Mouse (Mus musculus): ENCODE data around the gene Shoc2. TPM values are rescaled to one million over a fixed set of nuclear protein-coding genes. Genes with fewer than 3 reads are reported as not detected.

Shoc2 gene
- polyA plus RNA-seq, 1 experiment from 2014 or later, result 63.9 TPM

DNA sequence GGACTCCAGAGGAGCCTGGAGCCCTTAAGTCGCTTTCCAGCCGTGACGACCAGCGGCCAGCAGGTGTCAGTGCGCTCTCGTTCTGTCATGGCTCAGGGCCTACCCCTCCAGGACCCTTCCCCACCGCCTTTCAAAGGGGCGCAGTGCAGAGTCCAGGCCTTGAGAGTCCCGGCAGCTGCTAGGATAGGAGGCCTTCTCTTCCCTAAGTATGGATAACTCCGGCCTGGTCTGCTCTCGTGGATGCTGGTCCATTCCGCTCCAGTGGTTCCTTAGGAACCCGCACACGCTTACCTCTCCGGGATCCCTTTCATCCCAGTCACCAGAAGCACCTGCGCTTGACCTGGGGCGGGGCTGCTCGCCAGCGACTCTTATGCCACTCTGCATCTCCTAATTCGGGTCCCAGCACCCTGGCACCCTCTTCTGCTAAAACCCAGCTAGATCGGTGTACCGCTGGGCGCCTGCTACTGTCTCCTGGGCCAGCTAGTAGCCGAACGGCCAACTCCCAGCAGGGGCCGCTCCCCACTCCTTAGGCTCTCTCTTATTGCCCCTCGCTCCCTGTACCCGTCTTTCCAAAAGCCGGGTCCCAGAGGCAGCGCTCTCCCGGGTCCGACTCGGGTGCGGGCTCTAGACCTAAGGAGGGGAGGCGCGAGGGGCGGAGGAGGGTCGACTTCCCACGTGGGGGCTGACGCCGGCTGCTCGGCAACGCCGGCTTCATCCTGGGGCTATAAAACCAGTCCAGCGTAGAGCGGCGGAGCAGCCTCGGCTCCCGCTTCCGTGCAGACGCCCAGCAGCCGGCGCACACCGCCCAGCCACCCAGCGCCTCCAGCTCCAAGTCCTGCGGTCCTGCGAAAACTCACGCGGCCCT, 100.6 kb downstream of the Shoc2 start:
- Histone ChIP-seq H3K4me3 (replicated peaks) (peak overlapping the region; percentile 59), H3K27me3 (peaks cover 45% of the 10 kb centered on the region), H3K27ac (peak overlapping the region; percentile 52), H3K4me1 (replicated peaks) (peaks cover 31% of the 10 kb centered on the region), H3K9me3 (no peaks in the 10 kb centered on the region), H3K9ac (replicated peaks) (peak overlapping the region; percentile 72), H3K4me2 (replicated peaks) (peak overlapping the region; percentile 99), H3K36me3 (no peaks in the 10 kb centered on the region)
- ATAC-seq, result peak; percentile 91
- under 1% methylated on average over 58 of the region's 59 CpGs for WGBS

- no peaks in the 10 kb centered on the region for H3K9me3 ChIP-seq
- peaks cover 50% of the 10 kb centered on the region for H3K27me3 ChIP-seq
- no peaks in the 10 kb centered on the region for H3K36me3 ChIP-seq
- peak overlapping the region; percentile 59 for H3K4me3 ChIP-seq (replicated peaks)
- peak overlapping the region; percentile 99 for H3K4me2 ChIP-seq (replicated peaks)
- ATAC-seq, result peak; percentile 54
- peak overlapping the region; percentile 52; the same call in 1 of the 2 replicates for H3K27ac ChIP-seq
- H3K4me1 ChIP-seq (replicated peaks), result peaks cover 31% of the 10 kb centered on the region
- H3K9ac ChIP-seq (replicated peaks), result peak overlapping the region; percentile 72
- under 1% methylated on average over 29 of the region's 29 CpGs for WGBS
These were observed 101.3 kb downstream of the Shoc2 start for GRCm38 (mm10) chr19:54045412-54045811.

- peak overlapping the region; percentile 99 for H3K4me2 ChIP-seq (replicated peaks)
- H3K9ac ChIP-seq (replicated peaks), result peak overlapping the region; percentile 72
- H3K27me3 ChIP-seq, result peaks cover 56% of the 10 kb centered on the region
- H3K27ac ChIP-seq, result no peak overlapping the region
- peaks cover 31% of the 10 kb centered on the region for H3K4me1 ChIP-seq (replicated peaks)
- no peaks in the 10 kb centered on the region for H3K9me3 ChIP-seq
- ATAC-seq, result no peak
- no peaks in the 10 kb centered on the region for H3K36me3 ChIP-seq
- 2% methylated on average over 55 of the region's 55 CpGs for WGBS
- H3K4me3 ChIP-seq (replicated peaks), result peak overlapping the region; percentile 59
These were observed 102.0 kb downstream of the Shoc2 start for GRCm38 (mm10) chr19:54045931-54046683.

DNA sequence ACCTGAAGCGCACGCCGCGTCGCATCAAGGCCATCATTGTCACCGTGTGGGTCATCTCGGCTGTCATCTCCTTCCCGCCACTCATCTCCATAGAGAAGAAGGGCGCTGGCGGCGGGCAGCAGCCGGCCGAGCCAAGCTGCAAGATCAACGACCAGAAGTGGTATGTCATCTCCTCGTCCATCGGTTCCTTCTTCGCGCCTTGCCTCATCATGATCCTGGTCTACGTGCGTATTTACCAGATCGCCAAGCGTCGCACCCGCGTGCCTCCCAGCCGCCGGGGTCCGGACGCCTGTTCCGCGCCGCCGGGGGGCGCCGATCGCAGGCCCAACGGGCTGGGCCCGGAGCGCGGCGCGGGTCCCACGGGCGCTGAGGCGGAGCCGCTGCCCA, 102.6 kb downstream of the Shoc2 start:
- H3K27me3 ChIP-seq, result peaks cover 57% of the 10 kb centered on the region
- no peaks in the 10 kb centered on the region for H3K9me3 ChIP-seq
- ATAC-seq, result no peak
- H3K9ac ChIP-seq (replicated peaks), result peak overlapping the region; percentile 72
- peak overlapping the region; percentile 99 for H3K4me2 ChIP-seq (replicated peaks)
- H3K27ac ChIP-seq, result no peak overlapping the region
- peaks cover 31% of the 10 kb centered on the region for H3K4me1 ChIP-seq (replicated peaks)
- WGBS, result under 1% methylated on average over 46 of the region's 46 CpGs
- no peaks in the 10 kb centered on the region for H3K36me3 ChIP-seq
- peak overlapping the region; percentile 59 for H3K4me3 ChIP-seq (replicated peaks)

DNA sequence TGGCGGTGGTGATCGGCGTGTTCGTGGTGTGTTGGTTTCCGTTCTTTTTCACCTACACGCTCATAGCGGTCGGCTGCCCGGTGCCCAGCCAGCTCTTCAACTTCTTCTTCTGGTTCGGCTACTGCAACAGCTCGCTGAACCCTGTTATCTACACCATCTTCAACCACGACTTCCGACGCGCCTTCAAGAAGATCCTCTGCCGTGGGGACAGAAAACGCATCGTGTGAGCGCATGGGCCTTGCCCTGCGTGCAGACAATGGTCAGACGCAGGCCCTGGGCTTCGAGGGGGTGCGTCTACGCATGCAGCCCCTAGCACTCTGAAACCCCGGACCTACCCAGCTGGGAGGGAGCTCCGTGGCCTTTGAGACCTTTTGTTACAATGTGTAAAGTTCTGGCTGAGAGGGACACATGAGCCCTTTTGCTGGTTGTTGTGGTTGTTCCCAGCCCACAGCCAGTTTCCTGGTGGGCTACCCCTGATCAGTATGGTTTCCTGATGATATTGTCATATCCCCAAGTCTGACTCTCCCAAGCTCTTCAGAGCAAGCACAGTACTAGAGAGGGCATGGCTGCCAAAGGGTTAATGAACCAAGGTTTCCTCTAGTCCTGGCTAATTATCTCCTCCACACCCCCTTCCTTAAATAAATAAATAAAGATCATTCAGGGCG, 103.4 kb downstream of the Shoc2 start:
- ATAC-seq, result no peak
- peaks cover 31% of the 10 kb centered on the region for H3K4me1 ChIP-seq (replicated peaks)
- no peaks in the 10 kb centered on the region for H3K36me3 ChIP-seq
- no peak overlapping the region for H3K27ac ChIP-seq
- H3K27me3 ChIP-seq, result peaks cover 57% of the 10 kb centered on the region
- under 1% methylated on average over 27 of the region's 27 CpGs for WGBS
- H3K4me3 ChIP-seq (replicated peaks), result peak overlapping the region; percentile 59
- H3K9ac ChIP-seq (replicated peaks), result peak overlapping the region; percentile 72
- peak overlapping the region; percentile 99 for H3K4me2 ChIP-seq (replicated peaks)
- no peaks in the 10 kb centered on the region for H3K9me3 ChIP-seq

GRCm38 (mm10) chr19:54048161-54048885, 104.2 kb downstream of the Shoc2 start:
- no peak overlapping the region for H3K9ac ChIP-seq (replicated peaks)
- peak overlapping the region; percentile 59; the same call in 1 of the 2 replicates for H3K4me3 ChIP-seq (replicated peaks)
- 11% methylated on average over 13 of the region's 13 CpGs for WGBS
- H3K27me3 ChIP-seq, result peaks cover 57% of the 10 kb centered on the region
- no peaks in the 10 kb centered on the region for H3K9me3 ChIP-seq
- no peak for ATAC-seq
- H3K27ac ChIP-seq, result no peak overlapping the region
- H3K4me1 ChIP-seq (replicated peaks), result peaks cover 31% of the 10 kb centered on the region
- H3K36me3 ChIP-seq, result no peaks in the 10 kb centered on the region
- peak overlapping the region; percentile 99 for H3K4me2 ChIP-seq (replicated peaks)

- no peak for ATAC-seq
- WGBS, result 77% methylated on average over 4 of the region's 4 CpGs
These were observed 107.5 kb downstream of the Shoc2 start for GRCm38 (mm10) chr19:54051651-54052050.

DNA sequence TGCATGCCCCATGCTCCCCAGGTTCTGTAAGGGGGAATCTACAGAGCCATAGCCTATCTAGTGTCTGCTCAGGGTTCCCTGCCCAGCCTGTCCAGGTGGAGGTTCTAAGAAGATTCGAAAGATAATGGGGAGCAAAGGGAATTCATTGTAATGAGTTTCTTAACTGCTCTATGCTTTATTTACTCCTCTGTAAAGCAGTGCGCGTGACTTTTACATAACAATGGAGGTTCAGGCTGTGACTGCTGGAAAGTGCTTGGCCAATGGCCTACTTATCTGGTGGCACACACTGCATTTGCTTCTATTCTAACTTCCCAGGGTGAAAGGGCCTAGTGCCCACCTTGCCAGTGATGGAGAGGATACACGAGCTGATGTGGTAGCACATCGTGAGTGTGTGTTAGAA, 111.7 kb downstream of the Shoc2 start:
- peaks cover 4% of the 10 kb centered on the region for H3K27me3 ChIP-seq
- H3K9ac ChIP-seq (replicated peaks), result no peak overlapping the region
- H3K36me3 ChIP-seq, result no peaks in the 10 kb centered on the region
- no peak for ATAC-seq
- no peaks in the 10 kb centered on the region; the same call in 1 of the 2 replicates for H3K9me3 ChIP-seq
- no peak overlapping the region for H3K27ac ChIP-seq
- no peak overlapping the region for H3K4me2 ChIP-seq (replicated peaks)
- H3K4me1 ChIP-seq (replicated peaks), result no peaks in the 10 kb centered on the region
- no peak overlapping the region for H3K4me3 ChIP-seq (replicated peaks)
- 40% methylated on average over 5 of the region's 5 CpGs for WGBS

More at GRCm38 (mm10) chr19:54051651-54052050, 107.5 kb downstream of the Shoc2 start:
- H3K27ac ChIP-seq, result no peak overlapping the region
- no peak overlapping the region for H3K4me3 ChIP-seq (replicated peaks)
- H3K27me3 ChIP-seq, result peaks cover 43% of the 10 kb centered on the region
- H3K4me2 ChIP-seq (replicated peaks), result no peak overlapping the region
- peaks cover 12% of the 10 kb centered on the region for H3K4me1 ChIP-seq (replicated peaks)
- no peaks in the 10 kb centered on the region for H3K36me3 ChIP-seq
- H3K9ac ChIP-seq (replicated peaks), result no peak overlapping the region
- no peaks in the 10 kb centered on the region for H3K9me3 ChIP-seq

DNA sequence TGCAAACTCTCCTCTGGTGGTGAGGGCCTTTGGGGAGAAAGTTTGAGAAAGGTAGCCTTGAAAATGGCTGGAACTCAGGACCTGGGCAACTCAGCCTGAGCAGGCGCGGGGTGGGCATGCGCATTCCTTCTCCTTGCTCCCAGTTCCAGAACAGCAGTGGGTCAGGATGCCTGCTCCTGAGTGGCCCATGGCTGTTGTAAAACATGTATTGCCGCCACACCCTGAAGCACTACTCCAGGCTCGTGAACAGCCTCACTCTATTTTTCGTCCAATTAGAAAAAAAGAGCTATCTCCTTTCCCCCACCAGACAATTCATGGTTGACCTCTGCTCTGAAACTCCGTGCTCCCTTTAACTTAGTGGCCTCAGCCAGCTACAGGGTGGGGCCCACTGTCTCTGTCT, 124.3 kb downstream of the Shoc2 start:
- Histone ChIP-seq H3K9ac (replicated peaks) (no peak overlapping the region), H3K9me3 (no peaks in the 10 kb centered on the region), H3K4me3 (replicated peaks) (no peak overlapping the region), H3K4me2 (replicated peaks) (no peak overlapping the region), H3K27me3 (no peaks in the 10 kb centered on the region), H3K27ac (no peak overlapping the region), H3K36me3 (no peaks in the 10 kb centered on the region), H3K4me1 (replicated peaks) (no peaks in the 10 kb centered on the region)
- no peak for ATAC-seq
- WGBS, result 93% methylated on average over 7 of the region's 7 CpGs

GRCm38 (mm10) chr19:54070521-54070920, 126.4 kb downstream of the Shoc2 start:
- Histone ChIP-seq H3K4me1 (replicated peaks) (no peaks in the 10 kb centered on the region), H3K9me3 (no peaks in the 10 kb centered on the region), H3K27ac (no peak overlapping the region), H3K4me3 (replicated peaks) (no peak overlapping the region), H3K9ac (replicated peaks) (no peak overlapping the region), H3K36me3 (no peaks in the 10 kb centered on the region), H3K4me2 (replicated peaks) (no peak overlapping the region), H3K27me3 (0 out of 2 replicates have a peak, but pooled peaks cover 5% of the 10 kb centered on the region)
- ATAC-seq, result no peak
- WGBS, result 92% methylated on average over 5 of the region's 5 CpGs

DNA sequence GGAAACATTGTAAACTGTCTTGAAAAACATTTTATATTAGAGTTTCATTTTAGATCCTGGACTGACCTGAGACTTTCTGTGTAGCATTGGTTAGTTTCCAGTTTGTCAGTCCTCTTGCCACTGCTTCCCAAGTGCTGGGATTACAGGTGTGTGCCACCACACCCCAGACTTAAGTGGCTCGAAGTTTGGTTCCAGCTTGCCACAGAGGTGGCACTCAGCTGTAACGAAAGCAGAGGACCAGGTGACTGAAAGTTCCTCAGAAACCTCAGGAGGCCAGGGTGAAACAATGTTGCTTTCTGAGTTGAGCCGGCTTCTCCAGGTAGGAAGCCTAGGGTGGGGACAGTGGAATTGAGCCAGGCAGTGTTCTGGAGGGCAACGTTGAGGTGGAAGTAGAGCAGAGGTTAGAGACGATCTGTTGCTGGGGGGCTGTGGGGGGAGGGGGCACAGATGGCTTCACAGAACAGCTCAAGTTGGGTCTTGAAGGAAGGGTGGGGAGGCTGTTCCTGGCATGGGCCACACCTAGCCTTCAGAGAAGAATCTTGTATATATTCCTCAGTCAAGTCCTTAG, 128.2 kb downstream of the Shoc2 start:
- Histone ChIP-seq H3K4me1 (replicated peaks) (peaks cover 10% of the 10 kb centered on the region; the same call in 1 of the 2 replicates), H3K4me3 (replicated peaks) (no peak overlapping the region), H3K27me3 (0 out of 2 replicates have a peak, but pooled peaks cover 5% of the 10 kb centered on the region), H3K4me2 (replicated peaks) (no peak overlapping the region), H3K27ac (no peak overlapping the region), H3K9me3 (no peaks in the 10 kb centered on the region), H3K9ac (replicated peaks) (no peak overlapping the region), H3K36me3 (no peaks in the 10 kb centered on the region)
- no peak for ATAC-seq
- WGBS, result 86% methylated on average over 5 of the region's 5 CpGs

Data from midbrain, embryonic 13.5 days (tissue).